Comparison of ENCODE assay signal across 16 mouse cellular contexts in the genomic region with DNA sequence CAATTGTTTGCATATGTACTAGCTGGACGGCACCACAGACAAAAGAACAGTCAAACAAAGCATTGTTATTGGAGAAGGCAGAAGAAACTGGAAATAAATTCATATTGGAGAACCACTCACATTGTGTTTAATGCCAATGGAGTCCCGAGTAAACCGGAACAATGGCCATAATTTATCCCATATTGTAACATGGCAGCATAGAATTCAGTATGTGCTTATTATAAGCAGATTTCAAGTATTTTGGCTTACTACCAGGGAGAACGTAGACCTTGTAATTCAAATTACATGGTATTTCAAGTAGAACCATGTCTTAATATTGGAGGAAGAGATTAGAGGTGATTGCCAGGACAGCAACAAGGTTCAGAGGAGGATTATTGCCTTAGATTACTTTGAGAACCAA.
"Had no signal": no experiment of that assay in that cellular context is flagged by ENCODE, and none has a peak within 500 bp of the region (broad histone marks: within the 10 kb centered on the region; RNA-seq: fewer than 3 reads in every experiment).

No protein-coding gene starts in this region.

- H3K27me3 ChIP-seq: lung, embryonic 15.5 days; megakaryocyte, embryonic 14.5 days; midbrain, embryonic 13.5 days; neural tube, embryonic 12.5 days; stomach, embryonic 15.5 days had no signal

- H3K36me3 ChIP-seq: lung, embryonic 15.5 days; midbrain, embryonic 13.5 days; neural tube, embryonic 12.5 days; stomach, embryonic 15.5 days had no signal

- H3K4me1 ChIP-seq: lung, embryonic 15.5 days; megakaryocyte, embryonic 14.5 days; midbrain, embryonic 13.5 days; neural tube, embryonic 12.5 days; stomach, embryonic 15.5 days had no signal

- H3K4me3 ChIP-seq: lung, embryonic 15.5 days; megakaryocyte, embryonic 14.5 days; midbrain, embryonic 13.5 days; neural tube, embryonic 12.5 days; stomach, embryonic 15.5 days had no signal

- H3K4me2 ChIP-seq: lung, embryonic 15.5 days; midbrain, embryonic 11.5 days; midbrain, embryonic 13.5 days; neural tube, embryonic 12.5 days; stomach, embryonic 15.5 days had no signal

- DNase-seq: liver, postnatal 0 days; lung, adult 2 months; lung, postnatal 14 days; lung, postnatal 36 days; right cerebral cortex, postnatal 14 days; thymus, postnatal 14 days; thymus, postnatal 36 days had no signal

- H3K27ac ChIP-seq: lung, embryonic 15.5 days; macrophage; midbrain, embryonic 13.5 days; neural tube, embryonic 12.5 days; stomach, embryonic 15.5 days; stomach, postnatal 0 days had no signal

- ATAC-seq: liver, postnatal 0 days; lung, postnatal 0 days; midbrain, embryonic 13.5 days had no signal

- H3K9me3 ChIP-seq: lung, embryonic 15.5 days; midbrain, embryonic 13.5 days; neural tube, embryonic 12.5 days; stomach, embryonic 15.5 days had no signal

- H3K9ac ChIP-seq: liver, postnatal 0 days; lung, embryonic 15.5 days; midbrain, embryonic 13.5 days; neural tube, embryonic 12.5 days; stomach, embryonic 15.5 days had no signal
